Mouse (Mus musculus): ENCODE data around the gene Fam49a.

DNA sequence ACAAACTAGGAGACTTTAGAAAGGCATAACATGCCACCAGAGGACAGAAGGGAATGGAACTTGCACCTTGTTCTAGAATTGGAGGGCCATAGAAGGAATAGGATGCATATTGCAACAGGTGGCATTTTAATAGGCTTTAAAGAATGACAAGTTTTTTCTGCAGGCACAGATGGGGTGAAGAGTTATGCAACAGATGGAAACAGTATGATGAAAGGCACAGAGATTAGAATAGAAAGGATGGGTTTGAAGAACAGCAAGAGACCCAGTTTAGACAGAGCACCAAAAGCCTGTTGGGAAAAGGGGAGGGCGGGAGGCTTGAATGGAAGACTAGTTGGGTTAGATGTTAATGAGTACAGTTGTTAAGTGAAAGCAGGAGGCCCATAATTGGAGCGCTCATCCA lies 81.4 kb downstream of the Fam49a start:
- no peak for TF ChIP-seq CTCF (conservative IDR thresholded peaks at IDR 0.05; ENCODE audit: insufficient read depth, insufficient read length, low read depth, low read length)
- TF ChIP-seq POLR2A (IDR thresholded peaks at IDR 0.05; ENCODE audit: low read depth, low read length), result no peak

Data from kidney, adult 2 months (tissue).